Mouse (Mus musculus) adrenal gland, postnatal 36 days (tissue): Measurements from ENCODE around the gene Stat5a. TPM values are rescaled to one million over a fixed set of nuclear protein-coding genes. Genes with fewer than 3 reads are reported as not detected.
A peak's percentile ranks its signal among the peaks of the same experiment; 100 is the strongest.

Source experiments
- DNase-seq, 2 experiments: peaks; one replicate each; pipeline ENCODE4 v3.0.0; 2021; ENCODE audit warnings: mixed read lengths in 1 of 2
- total RNA-seq, 2 experiments: library from RNA; stranded (reverse); gene quantifications; 2 replicates each; pipeline ENCODE4 v1.2.3; 2021

Gene Stat5a
- total RNA-seq, 2 experiments from 2014 or later: 26.3 to 39.8 TPM

- DNase-seq: no peak
Observed at GRCm38 (mm10) chr11:100836923-100837702, 22.0 kb upstream of the Stat5a start.

GRCm38 (mm10) chr11:100838894-100839293, 20.3 kb upstream of the Stat5a start:
- no peak for DNase-seq

- no peak for DNase-seq
Observed at GRCm38 (mm10) chr11:100839523-100839922, 19.6 kb upstream of the Stat5a start.

- peak in 1 of 2 experiments; percentile 48 for DNase-seq
Observed at GRCm38 (mm10) chr11:100840866-100841265, 18.3 kb upstream of the Stat5a start.

- DNase-seq: no peak
Observed at GRCm38 (mm10) chr11:100842025-100842424, 17.1 kb upstream of the Stat5a start.

GRCm38 (mm10) chr11:100843070-100843669, 16.0 kb upstream of the Stat5a start:
- peak in 1 of 2 experiments; percentile 37 for DNase-seq

- no peak for DNase-seq
Observed at GRCm38 (mm10) chr11:100844121-100844520, 15.0 kb upstream of the Stat5a start.

GRCm38 (mm10) chr11:100845793-100846192, 13.4 kb upstream of the Stat5a start:
- no peak for DNase-seq

GRCm38 (mm10) chr11:100847572-100847971, 11.6 kb upstream of the Stat5a start:
- DNase-seq: no peak

- DNase-seq: no peak
Observed at GRCm38 (mm10) chr11:100848080-100848479, 11.1 kb upstream of the Stat5a start.

GRCm38 (mm10) chr11:100848789-100849379, 10.3 kb upstream of the Stat5a start:
- no peak for DNase-seq

GRCm38 (mm10) chr11:100849456-100850037, 9.6 kb upstream of the Stat5a start:
- no peak for DNase-seq

GRCm38 (mm10) chr11:100850038-100850777, 8.9 kb upstream of the Stat5a start, which contains the start of gene Stat5b:
TSS of gene Stat5b (minus strand) at chr11:100850724.
- peak; percentile 82 to 93 for DNase-seq

GRCm38 (mm10) chr11:100850778-100851528, 8.2 kb upstream of the Stat5a start:
- peak; percentile 90 to 91 for DNase-seq

- DNase-seq: no peak
Observed at GRCm38 (mm10) chr11:100852088-100852487, 7.1 kb upstream of the Stat5a start.

- DNase-seq: no peak
Observed at GRCm38 (mm10) chr11:100853018-100853417, 6.1 kb upstream of the Stat5a start.

GRCm38 (mm10) chr11:100854268-100854667, 4.9 kb upstream of the Stat5a start:
- DNase-seq: no peak

GRCm38 (mm10) chr11:100855178-100855577, 4.0 kb upstream of the Stat5a start:
- no peak for DNase-seq

GRCm38 (mm10) chr11:100857960-100858359, 1.2 kb upstream of the Stat5a start:
- no peak for DNase-seq

GRCm38 (mm10) chr11:100859579-100860075, 476 bp downstream of the Stat5a start:
- DNase-seq: no peak
